Mouse (Mus musculus): Measurements from ENCODE around the gene Adh7.

DNA sequence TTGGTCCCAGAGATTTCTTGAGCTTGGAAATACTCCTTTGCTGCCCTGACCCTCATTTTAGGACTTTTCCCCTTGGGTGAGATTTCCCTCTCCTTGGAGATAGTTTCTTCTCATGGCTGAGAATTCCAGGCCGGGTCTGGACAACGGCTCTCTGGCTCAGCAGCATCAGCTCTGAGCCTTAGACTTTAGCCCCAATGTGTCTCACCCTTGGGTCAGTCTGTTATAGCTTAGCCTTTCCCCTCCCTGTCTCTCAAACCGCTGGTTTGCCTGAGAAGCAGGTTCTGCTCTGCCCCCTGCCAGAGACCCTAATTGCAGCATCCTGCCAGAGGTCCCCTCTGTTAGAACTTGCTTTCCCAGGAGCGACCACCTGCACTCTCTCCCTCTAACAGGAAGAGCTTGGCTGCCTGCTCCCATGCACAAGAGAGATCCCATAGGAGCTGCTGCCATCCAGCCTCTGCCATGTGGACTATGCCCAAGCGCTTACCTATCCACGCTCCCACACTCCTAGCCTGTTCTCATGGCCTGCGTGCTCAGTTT lies 26.8 kb downstream of the Adh7 start:
- TF ChIP-seq POLR2A (IDR thresholded peaks at IDR 0.05; ENCODE audit: borderline replicate concordance, control insufficient read depth, low read depth, low read length) (no peak), CTCF (IDR thresholded peaks at IDR 0.05; ENCODE audit: control insufficient read depth, insufficient read depth, low read length) (no peak)

Data from bone marrow, adult 2 months (tissue).